Mouse (Mus musculus): ENCODE measurements around the gene Cdc20b. TPM values are rescaled to one million over a fixed set of nuclear protein-coding genes. Genes with fewer than 3 reads are reported as not detected.

The Cdc20b gene
- polyA plus RNA-seq, 1 experiment from 2014 or later: not detected

- H3K9me3 ChIP-seq (ENCODE audit: control insufficient read depth, low read length): no peaks in the 10 kb centered on the region
- H3K27me3 ChIP-seq (ENCODE audit: control insufficient read depth, insufficient read depth, low read length): peaks cover 93% of the 10 kb centered on the region
- peaks cover 15% of the 10 kb centered on the region; the same call in 1 of the 2 replicates for H3K4me1 ChIP-seq (ENCODE audit: control insufficient read depth, insufficient read depth, low read length)
- DNase-seq (ENCODE audit: low spot score): peak; percentile 44
- H3K4me3 ChIP-seq (ENCODE audit: low read depth, low read length): peak within 1 kb of the TSS; percentile 36
- under 1% methylated on average over 53 of the region's 63 CpGs for WGBS
- no peak within 1 kb of the TSS for H3K27ac ChIP-seq (ENCODE audit: low read depth, low read length)
- peak within 1 kb of the TSS; percentile 64 for H3K4me2 ChIP-seq (ENCODE audit: low read depth)
- no peaks in the 10 kb centered on the region for H3K36me3 ChIP-seq (ENCODE audit: control insufficient read depth, insufficient read depth, low read length)
- H3K9ac ChIP-seq (ENCODE audit: low read length): no peak within 1 kb of the TSS
- ATAC-seq (ENCODE audit: insufficient read depth, low FRiP score, low TSS enrichment): peak; percentile 42; the same call in 1 of the 2 replicates
Observed at GRCm38 (mm10) chr13:112993531-112994152, 41.3 kb upstream of the Cdc20b start, which contains the start of gene Mcidas. Gene Mcidas (plus strand): TSS chr13:112993845.

GRCm38 (mm10) chr13:112994191-112994590 is 40.7 kb upstream of the Cdc20b start:
- DNase-seq (ENCODE audit: low spot score) (peak; percentile 72), ATAC-seq (ENCODE audit: insufficient read depth, low FRiP score, low TSS enrichment) (peak; percentile 62)
- Histone ChIP-seq H3K4me2 (ENCODE audit: low read depth) (peak overlapping the region; percentile 64), H3K36me3 (ENCODE audit: control insufficient read depth, insufficient read depth, low read length) (no peaks in the 10 kb centered on the region), H3K4me3 (ENCODE audit: low read depth, low read length) (peak overlapping the region; percentile 36), H3K4me1 (ENCODE audit: control insufficient read depth, insufficient read depth, low read length) (peaks cover 17% of the 10 kb centered on the region; the same call in 1 of the 2 replicates), H3K9ac (ENCODE audit: low read length) (no peak overlapping the region), H3K9me3 (ENCODE audit: control insufficient read depth, low read length) (no peaks in the 10 kb centered on the region), H3K27me3 (ENCODE audit: control insufficient read depth, insufficient read depth, low read length) (peaks cover 93% of the 10 kb centered on the region), H3K27ac (ENCODE audit: low read depth, low read length) (no peak overlapping the region)
- WGBS: under 1% methylated on average over 24 of the region's 25 CpGs

DNA sequence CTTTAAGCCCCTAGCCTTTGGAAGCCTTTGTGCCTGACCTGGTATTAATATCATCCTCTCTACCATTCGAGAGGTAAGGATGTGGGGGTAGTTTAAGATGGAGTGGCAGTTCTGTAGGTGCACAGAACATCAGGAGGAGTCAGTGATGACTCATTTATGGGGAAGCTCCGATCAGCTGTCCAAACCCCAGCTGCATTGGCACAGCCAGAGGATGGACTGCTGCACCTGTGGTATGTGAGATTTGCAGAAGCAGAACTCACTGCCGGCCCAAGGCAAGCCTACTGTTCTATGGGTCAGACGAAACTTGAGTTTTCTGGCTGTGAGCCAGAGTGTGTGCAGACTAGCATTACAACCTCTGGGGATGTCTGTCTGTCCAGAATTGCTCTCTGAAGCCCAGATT is 38.5 kb upstream of the Cdc20b start:
- Histone ChIP-seq H3K27me3 (ENCODE audit: control insufficient read depth, insufficient read depth, low read length) (peaks cover 85% of the 10 kb centered on the region), H3K9ac (ENCODE audit: low read length) (no peak overlapping the region), H3K4me3 (ENCODE audit: low read depth, low read length) (no peak overlapping the region), H3K27ac (ENCODE audit: low read depth, low read length) (no peak overlapping the region), H3K4me2 (ENCODE audit: low read depth) (no peak overlapping the region), H3K4me1 (ENCODE audit: control insufficient read depth, insufficient read depth, low read length) (peaks cover 12% of the 10 kb centered on the region; the same call in 1 of the 2 replicates), H3K36me3 (ENCODE audit: control insufficient read depth, insufficient read depth, low read length) (no peaks in the 10 kb centered on the region), H3K9me3 (ENCODE audit: control insufficient read depth, low read length) (no peaks in the 10 kb centered on the region)
- DNase-seq (ENCODE audit: low spot score) (no peak), ATAC-seq (ENCODE audit: insufficient read depth, low FRiP score, low TSS enrichment) (no peak)
- 72% methylated on average over 4 of the region's 4 CpGs for WGBS

- Histone ChIP-seq H3K9ac (ENCODE audit: low read length) (no peak overlapping the region), H3K4me3 (ENCODE audit: low read depth, low read length) (no peak overlapping the region), H3K27ac (ENCODE audit: low read depth, low read length) (no peak overlapping the region), H3K27me3 (ENCODE audit: control insufficient read depth, insufficient read depth, low read length) (peaks cover 80% of the 10 kb centered on the region), H3K9me3 (ENCODE audit: control insufficient read depth, low read length) (no peaks in the 10 kb centered on the region), H3K4me2 (ENCODE audit: low read depth) (no peak overlapping the region), H3K36me3 (ENCODE audit: control insufficient read depth, insufficient read depth, low read length) (no peaks in the 10 kb centered on the region), H3K4me1 (ENCODE audit: control insufficient read depth, insufficient read depth, low read length) (peaks cover 12% of the 10 kb centered on the region; the same call in 1 of the 2 replicates)
- DNase-seq (ENCODE audit: low spot score) (no peak), ATAC-seq (ENCODE audit: insufficient read depth, low FRiP score, low TSS enrichment) (no peak)
- WGBS: 56% methylated on average over 6 of the region's 6 CpGs
Observed at GRCm38 (mm10) chr13:112997369-112997768, 37.5 kb upstream of the Cdc20b start.

DNA sequence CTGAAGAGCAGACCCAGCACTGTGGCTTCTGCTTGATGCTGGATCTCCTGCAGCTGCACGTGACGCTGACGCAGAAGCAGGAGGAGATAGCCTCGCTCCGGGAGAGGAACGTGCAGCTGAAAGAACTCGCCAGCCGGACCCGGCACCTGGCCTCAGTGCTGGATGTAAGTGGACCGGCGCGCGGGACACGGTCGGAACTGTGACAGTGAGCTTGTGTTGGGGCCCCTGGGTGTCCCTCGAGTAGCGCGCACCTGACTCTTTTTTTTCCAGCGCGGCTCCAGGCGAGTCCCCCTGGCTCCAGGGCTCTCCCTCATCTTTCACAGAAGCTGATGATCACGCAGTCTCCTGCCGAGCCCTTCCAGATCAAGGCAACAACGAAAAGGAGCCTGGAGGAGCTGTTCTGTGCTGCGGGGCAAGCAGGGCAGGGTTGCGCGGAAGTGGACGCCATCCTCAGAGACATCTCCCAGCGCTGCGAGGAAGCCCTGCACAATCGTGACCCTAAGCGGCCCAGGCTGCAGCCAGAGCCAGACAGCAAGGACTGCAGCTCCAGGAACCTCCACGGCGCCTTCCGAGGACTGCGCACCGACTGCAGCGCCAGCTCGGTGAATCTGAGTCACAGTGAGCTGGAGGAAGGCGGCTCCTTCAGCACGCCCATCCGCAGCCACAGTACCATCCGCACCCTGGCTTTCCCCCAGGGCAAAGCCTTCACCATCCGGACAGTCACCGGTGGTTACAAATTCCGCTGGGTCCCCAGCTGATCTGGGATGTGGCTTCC is 36.3 kb upstream of the Cdc20b start:
- DNase-seq (ENCODE audit: low spot score): peak; percentile 61
- peak overlapping the region; percentile 45 for H3K9ac ChIP-seq (ENCODE audit: low read length)
- no peak overlapping the region for H3K27ac ChIP-seq (ENCODE audit: low read depth, low read length)
- peak overlapping the region; percentile 81 for H3K4me2 ChIP-seq (ENCODE audit: low read depth)
- peak overlapping the region; percentile 40 for H3K4me3 ChIP-seq (ENCODE audit: low read depth, low read length)
- under 1% methylated on average over 46 of the region's 46 CpGs for WGBS
- no peaks in the 10 kb centered on the region for H3K36me3 ChIP-seq (ENCODE audit: control insufficient read depth, insufficient read depth, low read length)
- H3K9me3 ChIP-seq (ENCODE audit: control insufficient read depth, low read length): no peaks in the 10 kb centered on the region
- peak; percentile 22 for ATAC-seq (ENCODE audit: insufficient read depth, low FRiP score, low TSS enrichment)
- H3K27me3 ChIP-seq (ENCODE audit: control insufficient read depth, insufficient read depth, low read length): peaks cover 69% of the 10 kb centered on the region
- peaks cover 9% of the 10 kb centered on the region; the same call in 1 of the 2 replicates for H3K4me1 ChIP-seq (ENCODE audit: control insufficient read depth, insufficient read depth, low read length)

DNA sequence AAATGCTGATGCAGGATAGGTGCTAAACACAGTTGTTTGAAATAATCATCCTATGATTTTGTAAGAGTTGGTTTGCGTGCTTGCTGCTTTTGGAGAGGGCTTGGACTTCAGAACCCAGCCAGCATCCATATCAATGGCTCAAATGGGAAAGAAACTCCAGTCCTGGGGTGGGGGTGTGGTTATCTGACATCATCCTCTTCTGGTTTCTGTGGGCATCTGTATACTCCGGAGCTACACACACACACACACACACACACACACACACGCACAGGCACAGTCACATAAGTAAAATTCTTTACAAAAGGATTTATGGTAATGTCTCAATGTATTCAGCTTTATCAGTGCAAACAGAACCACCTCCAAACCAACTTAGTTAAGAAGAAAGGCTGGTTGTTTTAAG is 34.8 kb upstream of the Cdc20b start:
- DNase-seq (ENCODE audit: low spot score) (no peak), ATAC-seq (ENCODE audit: insufficient read depth, low FRiP score, low TSS enrichment) (no peak)
- H3K27me3 ChIP-seq (ENCODE audit: control insufficient read depth, insufficient read depth, low read length): peaks cover 54% of the 10 kb centered on the region
- H3K27ac ChIP-seq (ENCODE audit: low read depth, low read length): no peak overlapping the region
- H3K4me1 ChIP-seq (ENCODE audit: control insufficient read depth, insufficient read depth, low read length): 0 out of 2 replicates have a peak, but pooled peaks cover 5% of the 10 kb centered on the region
- H3K36me3 ChIP-seq (ENCODE audit: control insufficient read depth, insufficient read depth, low read length): no peaks in the 10 kb centered on the region
- no peak overlapping the region for H3K4me3 ChIP-seq (ENCODE audit: low read depth, low read length)
- no peak overlapping the region for H3K9ac ChIP-seq (ENCODE audit: low read length)
- no peak overlapping the region for H3K4me2 ChIP-seq (ENCODE audit: low read depth)
- 89% methylated on average over 3 of the region's 3 CpGs for WGBS
- no peaks in the 10 kb centered on the region for H3K9me3 ChIP-seq (ENCODE audit: control insufficient read depth, low read length)

GRCm38 (mm10) chr13:113000576-113001318 is 34.2 kb upstream of the Cdc20b start:
- no peak for ATAC-seq (ENCODE audit: insufficient read depth, low FRiP score, low TSS enrichment)
- WGBS: 74% methylated on average over 9 of the region's 9 CpGs
- DNase-seq (ENCODE audit: low spot score): no peak
- Histone ChIP-seq H3K4me2 (ENCODE audit: low read depth) (no peak overlapping the region), H3K27me3 (ENCODE audit: control insufficient read depth, insufficient read depth, low read length) (peaks cover 48% of the 10 kb centered on the region), H3K36me3 (ENCODE audit: control insufficient read depth, insufficient read depth, low read length) (no peaks in the 10 kb centered on the region), H3K4me1 (ENCODE audit: control insufficient read depth, insufficient read depth, low read length) (0 out of 2 replicates have a peak, but pooled peaks cover 5% of the 10 kb centered on the region), H3K4me3 (ENCODE audit: low read depth, low read length) (no peak overlapping the region), H3K27ac (ENCODE audit: low read depth, low read length) (no peak overlapping the region), H3K9me3 (ENCODE audit: control insufficient read depth, low read length) (no peaks in the 10 kb centered on the region), H3K9ac (ENCODE audit: low read length) (no peak overlapping the region)

DNA sequence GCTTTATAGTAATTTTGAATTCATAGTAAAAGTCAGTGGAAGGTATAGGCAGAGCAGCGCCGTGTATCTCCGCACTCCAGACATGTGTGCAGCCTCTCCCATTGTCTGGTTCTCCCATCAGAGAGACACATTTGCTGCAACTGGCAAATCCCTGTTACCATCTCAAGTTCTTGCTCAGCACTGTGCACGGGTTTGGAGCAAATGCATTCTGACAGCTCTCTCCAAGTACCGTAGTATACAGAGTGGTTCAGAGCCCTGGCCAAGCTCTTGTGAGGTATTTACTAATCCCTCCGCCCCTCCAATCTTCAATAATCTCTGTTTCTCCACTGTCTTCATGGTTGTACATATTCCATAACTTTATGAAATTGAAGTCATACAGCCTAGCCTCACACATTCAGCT is 22.2 kb upstream of the Cdc20b start:
- ATAC-seq (ENCODE audit: insufficient read depth, low FRiP score, low TSS enrichment): no peak
- Histone ChIP-seq H3K27me3 (ENCODE audit: control insufficient read depth, insufficient read depth, low read length) (no peaks in the 10 kb centered on the region), H3K9me3 (ENCODE audit: control insufficient read depth, low read length) (no peaks in the 10 kb centered on the region), H3K36me3 (ENCODE audit: control insufficient read depth, insufficient read depth, low read length) (no peaks in the 10 kb centered on the region), H3K4me3 (ENCODE audit: low read depth, low read length) (no peak overlapping the region), H3K9ac (ENCODE audit: low read length) (no peak overlapping the region), H3K4me2 (ENCODE audit: low read depth) (no peak overlapping the region), H3K4me1 (ENCODE audit: control insufficient read depth, insufficient read depth, low read length) (no peaks in the 10 kb centered on the region), H3K27ac (ENCODE audit: low read depth, low read length) (no peak overlapping the region)
- WGBS: 78% methylated on average over 6 of the region's 6 CpGs
- DNase-seq (ENCODE audit: low spot score): no peak

All from neural tube, embryonic 11.5 days (tissue).